Mouse (Mus musculus) liver, postnatal 0 days (tissue): ENCODE data around the gene Ssh3. TPM values are rescaled to one million over a fixed set of nuclear protein-coding genes. Genes with fewer than 3 reads are reported as not detected.
A peak's percentile ranks its signal among the peaks of the same experiment; 100 is the strongest.

Source experiments
- ATAC-seq: fragments of 200-750 bp; cut with Nextera tagmentation; 2 replicates; pipeline ENCODE4 v1.8.0; 2017; ENCODE audit warnings: mild to moderate bottlenecking, moderate library complexity
- DNase-seq: peaks from one replicate; pipeline ENCODE4 v3.0.0-alpha.2; 2016
- H3K27ac ChIP-seq: fragments of 300-500 bp; sonication (generic); 2 replicates; pipeline ENCODE4 v1.5.1; 2014; ENCODE audit warnings: antibody characterized with exemption, moderate library complexity, mild to moderate bottlenecking, low read depth
- H3K27me3 ChIP-seq: fragments of 300-500 bp; sonication (generic); 2 replicates; pipeline ENCODE4 v1.6.1; 2014; ENCODE audit warnings: low read length, control low read depth, mixed read lengths; ENCODE audit not compliant: insufficient read depth
- H3K36me3 ChIP-seq: fragments of 300-500 bp; sonication (generic); replicated peaks from 2 replicates; pipeline ENCODE4 v1.6.1; 2014; ENCODE audit warnings: mild to moderate bottlenecking, control low read depth, low read length, moderate library complexity, mixed read lengths; ENCODE audit not compliant: insufficient read depth
- H3K4me1 ChIP-seq: fragments of 300-500 bp; sonication (generic); 2 replicates; pipeline ENCODE4 v1.6.1; 2014; ENCODE audit warnings: antibody characterized with exemption, mild to moderate bottlenecking, control low read depth; ENCODE audit not compliant: insufficient read depth
- H3K4me2 ChIP-seq: fragments of 300-500 bp; sonication (generic); 2 replicates; pipeline ENCODE4 v1.6.1; 2014; ENCODE audit warnings: low read depth, mild to moderate bottlenecking, low read length, moderate library complexity, mixed read lengths
- H3K4me3 ChIP-seq: fragments of 300-500 bp; sonication (generic); 2 replicates; pipeline ENCODE4 v1.5.1; 2014; ENCODE audit warnings: low read depth, low read length
- H3K9ac ChIP-seq: fragments of 300-500 bp; sonication (generic); replicated peaks from 2 replicates; pipeline ENCODE4 v1.6.1; 2014; ENCODE audit warnings: mild to moderate bottlenecking, moderate library complexity
- H3K9me3 ChIP-seq: fragments of 300-500 bp; sonication (generic); 2 replicates; pipeline ENCODE4 v1.6.1; 2016; ENCODE audit warnings: mild to moderate bottlenecking, control low read depth, low read length, mixed read lengths
- CTCF ChIP-seq: sonication (generic); IDR thresholded peaks from 2 replicates; pipeline ENCODE4 v1.5.1; 2016; ENCODE audit warnings: antibody characterized with exemption, low read depth
- EP300 ChIP-seq: IDR thresholded peaks from 2 replicates; pipeline ENCODE4 v1.6.1; 2016; ENCODE audit warnings: antibody characterized with exemption, low read depth, mild to moderate bottlenecking
- WGBS: fragments of 180-500 bp; shearing (Covaris S2); extraction: QIAGEN DNeasy Blood & Tissue Kit; methylation state at CpG from one replicate; pipeline ENCODE4 v1.1.7; 2014; ENCODE audit not compliant: insufficient replicate concordance; 5-methylcytosine and 5-hydroxymethylcytosine counted together
- polyA plus RNA-seq: library from polyadenylated mRNA; unstranded; fragments of >200 nt; fragmentation: Nextera tagmentation; extraction: Ambion mirVana; gene quantifications from 2 replicates; pipeline ENCODE4 v1.2.1, GENCODE M21; 2015

Gene Ssh3
- polyA plus RNA-seq, 1 experiment from 2014 or later, result 3.3 TPM

GRCm38 (mm10) chr19:4290749-4291148 is 21.8 kb upstream of the Ssh3 start:
- Histone ChIP-seq H3K36me3 (peaks cover 76% of the 10 kb centered on the region), H3K27ac (no peak overlapping the region), H3K9ac (no peak overlapping the region), H3K4me2 (no peak overlapping the region), H3K9me3 (no peaks in the 10 kb centered on the region), H3K4me3 (no peak overlapping the region), H3K27me3 (no peaks in the 10 kb centered on the region), H3K4me1 (peaks cover 13% of the 10 kb centered on the region)
- WGBS, result 87% methylated on average over 15 of the region's 15 CpGs
- ATAC-seq (no peak), DNase-seq (no peak)
- TF ChIP-seq EP300 (no peak), CTCF (no peak)

- Histone ChIP-seq H3K9me3 (peaks cover 3% of the 10 kb centered on the region; the same call in 1 of the 2 replicates), H3K9ac (no peak overlapping the region), H3K4me2 (peak overlapping the region; percentile 76), H3K36me3 (peaks cover 32% of the 10 kb centered on the region), H3K4me3 (peak overlapping the region; percentile 59), H3K27ac (peak overlapping the region; percentile 71), H3K27me3 (no peaks in the 10 kb centered on the region), H3K4me1 (peaks cover 19% of the 10 kb centered on the region)
- TF ChIP-seq CTCF (0 out of 2 replicates have a peak, but pooled peaks have one; percentile 1), EP300 (no peak)
- no peak for DNase-seq
- WGBS, result 33% methylated on average over 7 of the region's 7 CpGs
- ATAC-seq, result no peak
These were observed 14.7 kb upstream of the Ssh3 start for GRCm38 (mm10) chr19:4283653-4284052.

- peak; percentile 92 for ATAC-seq
- peak within 1 kb of the TSS; percentile 76 for H3K4me2 ChIP-seq
- under 1% methylated on average over 42 of the region's 50 CpGs for WGBS
These were observed 14.0 kb upstream of the Ssh3 start, which contains the start of gene Ankrd13d for GRCm38 (mm10) chr19:4282898-4283553. Gene Ankrd13d, minus strand, starts transcription at chr19:4283137.

GRCm38 (mm10) chr19:4280425-4280824 is 11.4 kb upstream of the Ssh3 start:
- Histone ChIP-seq H3K27ac (no peak overlapping the region), H3K4me2 (no peak overlapping the region), H3K36me3 (peaks cover 2% of the 10 kb centered on the region; the same call in 1 of the 2 replicates), H3K9ac (no peak overlapping the region), H3K4me3 (no peak overlapping the region), H3K4me1 (peaks cover 19% of the 10 kb centered on the region), H3K27me3 (no peaks in the 10 kb centered on the region), H3K9me3 (peaks cover 3% of the 10 kb centered on the region; the same call in 1 of the 2 replicates)
- ATAC-seq, result no peak
- 89% methylated on average over 9 of the region's 9 CpGs for WGBS
- DNase-seq, result no peak
- TF ChIP-seq EP300, result no peak
- no peak for TF ChIP-seq CTCF

More at GRCm38 (mm10) chr19:4282898-4283553, 14.0 kb upstream of the Ssh3 start, which contains the start of gene Ankrd13d:
- Histone ChIP-seq H3K4me3 (peak within 1 kb of the TSS; percentile 59), H3K9ac (peak within 1 kb of the TSS; percentile 57), H3K27me3 (no peaks in the 10 kb centered on the region), H3K27ac (peak within 1 kb of the TSS; percentile 71), H3K4me1 (peaks cover 19% of the 10 kb centered on the region), H3K9me3 (peaks cover 3% of the 10 kb centered on the region; the same call in 1 of the 2 replicates), H3K36me3 (peaks cover 27% of the 10 kb centered on the region)
- TF ChIP-seq EP300 (no peak), CTCF (peak; percentile 83)
- DNase-seq, result peak; percentile 91

DNA sequence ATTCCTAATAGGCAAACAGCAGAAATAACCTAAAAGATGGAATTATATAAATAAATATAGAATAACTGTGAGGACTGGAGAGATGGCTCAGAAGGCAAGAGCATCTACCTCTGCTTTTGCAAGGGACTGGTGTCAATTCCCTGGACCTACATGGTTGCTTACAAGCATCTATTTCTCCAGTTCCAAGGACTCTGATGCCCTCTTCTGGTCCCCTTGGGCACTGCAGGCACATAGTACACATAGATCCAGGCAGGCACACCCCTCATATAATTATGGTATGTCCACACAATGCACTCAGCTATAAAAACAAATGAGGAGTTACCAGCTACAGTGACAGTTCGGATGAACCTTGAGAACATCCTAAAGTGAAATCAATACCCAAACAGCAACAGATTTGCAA is 10.5 kb upstream of the Ssh3 start:
- Histone ChIP-seq H3K27ac (no peak overlapping the region), H3K4me1 (peaks cover 19% of the 10 kb centered on the region), H3K9me3 (peaks cover 3% of the 10 kb centered on the region; the same call in 1 of the 2 replicates), H3K36me3 (peaks cover 2% of the 10 kb centered on the region; the same call in 1 of the 2 replicates), H3K27me3 (no peaks in the 10 kb centered on the region), H3K4me2 (no peak overlapping the region), H3K9ac (no peak overlapping the region), H3K4me3 (no peak overlapping the region)
- ATAC-seq (no peak), DNase-seq (no peak)
- WGBS, result 81% methylated on average over 1 of the region's 1 CpGs
- no peak for TF ChIP-seq EP300
- TF ChIP-seq CTCF, result peak; percentile 51

DNA sequence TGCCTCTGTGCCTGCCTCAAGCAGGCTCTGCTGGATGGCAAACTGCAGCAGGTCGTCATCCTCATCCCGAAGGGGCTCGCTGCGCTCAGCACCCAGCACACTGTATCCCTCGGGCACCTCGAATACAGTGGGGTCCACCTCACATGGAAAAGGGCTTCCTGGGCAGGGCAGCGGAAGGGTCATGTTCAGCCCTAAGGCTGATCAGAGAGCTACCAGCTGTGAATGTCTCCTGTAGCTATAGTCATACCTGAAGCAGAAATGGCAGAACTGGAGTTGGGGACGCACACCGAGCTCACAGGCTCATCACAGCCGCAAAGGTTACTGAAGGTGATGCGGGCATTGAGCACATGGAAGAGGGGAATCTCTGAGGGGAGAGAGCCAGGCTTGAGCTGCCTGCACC is 2.0 kb upstream of the Ssh3 start:
- ATAC-seq (no peak), DNase-seq (no peak)
- H3K4me2 ChIP-seq, result no peak overlapping the region
- H3K4me3 ChIP-seq, result no peak overlapping the region
- 88% methylated on average over 11 of the region's 11 CpGs for WGBS
- H3K27me3 ChIP-seq, result no peaks in the 10 kb centered on the region
- no peaks in the 10 kb centered on the region for H3K36me3 ChIP-seq
- no peak overlapping the region for H3K27ac ChIP-seq
- no peaks in the 10 kb centered on the region; the same call in 1 of the 2 replicates for H3K9me3 ChIP-seq
- H3K9ac ChIP-seq, result no peak overlapping the region
- TF ChIP-seq CTCF (no peak), EP300 (no peak)
- peaks cover 11% of the 10 kb centered on the region for H3K4me1 ChIP-seq
